Mouse (Mus musculus) liver, postnatal 0 days (tissue): ENCODE results near the gene Cd6.

ENCODE experiments used
- CTCF ChIP-seq: sonication (generic); IDR thresholded peaks from 2 replicates; pipeline ENCODE4 v1.5.1; 2016; ENCODE audit warnings: antibody characterized with exemption, low read depth
- EP300 ChIP-seq: IDR thresholded peaks from 2 replicates; pipeline ENCODE4 v1.6.1; 2016; ENCODE audit warnings: antibody characterized with exemption, low read depth, mild to moderate bottlenecking

DNA sequence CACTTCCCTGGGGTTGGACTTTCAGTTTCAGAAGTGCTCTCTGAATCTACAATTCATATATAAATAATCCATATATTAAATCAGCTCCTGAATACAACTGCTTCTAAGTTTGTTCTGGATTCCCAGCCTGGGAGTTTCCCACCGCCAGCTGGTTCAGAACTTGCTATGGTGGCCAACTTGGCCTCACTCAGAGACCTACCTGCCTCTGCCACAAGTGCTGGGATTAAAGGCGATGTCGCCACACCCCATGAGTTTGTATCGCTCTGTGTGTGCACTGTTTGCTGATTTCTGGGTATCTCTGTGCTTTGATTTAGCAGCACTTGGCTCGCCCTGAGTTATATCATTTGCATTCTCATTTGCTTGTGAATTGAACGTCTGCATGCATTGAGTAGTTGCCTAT lies 77.8 kb downstream of the Cd6 start:
- TF ChIP-seq CTCF, result no peak
- no peak for TF ChIP-seq EP300
